Mouse (Mus musculus): ENCODE measurements at regions not wholly inside any gene's neighbourhood (a gene's known extent, or its start where the extent isn't known, plus 50 kb on each side); places are given as distances from the start of the nearest gene placed in this dataset.
A peak's percentile ranks its signal among the peaks of the same experiment; 100 is the strongest.

DNA sequence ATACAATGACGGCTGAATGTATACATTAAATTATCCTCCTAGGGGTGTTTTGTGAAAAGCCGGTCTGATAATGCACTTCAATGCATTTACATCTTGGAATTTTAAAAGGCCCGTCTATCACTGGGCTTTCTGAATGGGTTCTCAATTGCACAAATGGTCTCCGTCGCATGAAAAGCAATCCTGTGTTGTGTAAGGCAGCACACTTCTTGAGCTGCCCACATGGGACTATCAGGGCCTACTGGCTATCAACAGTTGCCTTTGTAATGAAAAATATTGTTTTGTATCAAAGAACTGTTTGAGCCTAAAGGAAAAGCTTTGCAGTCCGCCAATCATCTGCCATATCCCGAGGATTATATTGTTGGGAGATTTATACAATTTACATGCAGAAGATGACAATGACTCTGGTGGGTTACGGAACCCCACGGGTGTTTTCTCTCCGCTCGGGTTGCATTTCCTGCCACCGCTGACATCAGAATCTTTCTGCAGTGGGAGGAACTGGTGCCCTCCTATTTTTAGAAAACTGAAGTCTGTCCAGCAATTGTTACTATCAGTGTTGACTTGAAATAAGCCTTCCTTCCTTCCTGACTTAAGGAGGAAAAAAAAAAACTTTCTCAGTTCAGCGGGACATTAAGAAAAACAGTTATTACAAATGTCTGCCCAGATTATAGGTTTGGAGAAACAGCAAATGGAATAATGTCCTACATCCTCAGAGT is 118.7 kb downstream of the Tmem26 start:
- Histone ChIP-seq H3K4me2 (ENCODE audit: low read depth, low read length) (peak overlapping the region; percentile 21; the same call in 1 of the 2 replicates), H3K36me3 (ENCODE audit: control insufficient read depth, insufficient read depth, low read length) (no peaks in the 10 kb centered on the region), H3K4me3 (replicated peaks; ENCODE audit: low read length) (no peak overlapping the region), H3K27me3 (ENCODE audit: control insufficient read depth, insufficient read depth, low read length) (no peaks in the 10 kb centered on the region), H3K4me1 (ENCODE audit: control insufficient read depth, insufficient read depth, low read length) (0 out of 2 replicates have a peak, but pooled peaks cover 5% of the 10 kb centered on the region), H3K9ac (ENCODE audit: low read length) (no peak overlapping the region), H3K27ac (ENCODE audit: low read length) (peak overlapping the region; percentile 32; the same call in 1 of the 2 replicates), H3K9me3 (replicated peaks; ENCODE audit: control insufficient read depth, low read length) (no peaks in the 10 kb centered on the region)
- ATAC-seq (ENCODE audit: insufficient read depth, low FRiP score) = no peak
- WGBS = 44% methylated on average over 13 of the region's 13 CpGs

DNA sequence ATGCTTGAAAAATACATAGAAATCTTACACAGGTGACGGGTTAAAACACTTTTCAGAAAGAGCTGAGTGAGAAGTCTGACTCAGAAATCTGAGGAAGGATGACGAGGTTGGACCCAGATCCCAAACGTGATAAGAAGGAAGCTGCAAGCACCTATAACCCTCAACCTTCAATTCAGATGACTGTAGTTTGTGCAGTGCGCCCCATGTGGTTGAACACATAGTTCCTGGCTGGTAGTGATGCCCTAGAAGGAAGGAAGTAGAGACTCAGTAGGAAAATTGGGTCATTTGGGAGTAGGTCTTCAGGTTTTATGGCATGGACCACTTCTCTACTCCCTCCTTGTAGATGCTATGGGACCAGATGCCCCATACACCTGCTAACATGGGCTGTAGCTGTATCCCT is 120.6 kb downstream of the Tmem26 start:
- Histone ChIP-seq H3K9me3 (replicated peaks; ENCODE audit: control insufficient read depth, low read length) (no peaks in the 10 kb centered on the region), H3K4me3 (replicated peaks; ENCODE audit: low read length) (no peak overlapping the region), H3K36me3 (ENCODE audit: control insufficient read depth, insufficient read depth, low read length) (no peaks in the 10 kb centered on the region), H3K9ac (ENCODE audit: low read length) (no peak overlapping the region), H3K27ac (ENCODE audit: low read length) (no peak overlapping the region), H3K27me3 (ENCODE audit: control insufficient read depth, insufficient read depth, low read length) (no peaks in the 10 kb centered on the region), H3K4me2 (ENCODE audit: low read depth, low read length) (no peak overlapping the region), H3K4me1 (ENCODE audit: control insufficient read depth, insufficient read depth, low read length) (0 out of 2 replicates have a peak, but pooled peaks cover 5% of the 10 kb centered on the region)
- 74% methylated on average over 4 of the region's 4 CpGs for WGBS
- ATAC-seq (ENCODE audit: insufficient read depth, low FRiP score) = no peak

DNA sequence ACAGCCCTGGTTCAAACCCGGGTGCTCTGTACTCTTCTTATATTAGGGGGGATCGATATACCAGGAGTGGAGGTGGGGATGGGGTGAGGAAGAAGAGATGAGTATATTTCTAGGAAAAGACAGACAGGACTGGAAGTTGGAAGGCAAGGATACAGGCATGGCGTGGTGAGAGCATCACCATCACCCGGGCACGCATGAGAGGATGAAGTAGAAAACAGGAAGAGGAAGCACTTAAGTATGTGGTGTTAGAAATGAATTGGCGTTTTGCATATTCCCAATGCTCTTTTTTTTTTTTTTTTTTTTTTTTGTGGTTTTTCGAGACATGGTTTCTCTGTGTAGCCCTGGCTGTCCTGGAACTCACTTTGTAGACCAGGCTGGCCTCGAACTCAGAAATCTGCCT is 121.2 kb downstream of the Tmem26 start:
- WGBS = 89% methylated on average over 8 of the region's 8 CpGs
- no peaks in the 10 kb centered on the region for H3K27me3 ChIP-seq (ENCODE audit: control insufficient read depth, insufficient read depth, low read length)
- H3K27ac ChIP-seq (ENCODE audit: low read length) = no peak overlapping the region
- 0 out of 2 replicates have a peak, but pooled peaks cover 5% of the 10 kb centered on the region for H3K4me1 ChIP-seq (ENCODE audit: control insufficient read depth, insufficient read depth, low read length)
- H3K9me3 ChIP-seq (replicated peaks; ENCODE audit: control insufficient read depth, low read length) = no peaks in the 10 kb centered on the region
- no peak overlapping the region for H3K4me3 ChIP-seq (replicated peaks; ENCODE audit: low read length)
- no peak overlapping the region for H3K4me2 ChIP-seq (ENCODE audit: low read depth, low read length)
- H3K9ac ChIP-seq (ENCODE audit: low read length) = no peak overlapping the region
- H3K36me3 ChIP-seq (ENCODE audit: control insufficient read depth, insufficient read depth, low read length) = no peaks in the 10 kb centered on the region
- ATAC-seq (ENCODE audit: insufficient read depth, low FRiP score) = no peak

DNA sequence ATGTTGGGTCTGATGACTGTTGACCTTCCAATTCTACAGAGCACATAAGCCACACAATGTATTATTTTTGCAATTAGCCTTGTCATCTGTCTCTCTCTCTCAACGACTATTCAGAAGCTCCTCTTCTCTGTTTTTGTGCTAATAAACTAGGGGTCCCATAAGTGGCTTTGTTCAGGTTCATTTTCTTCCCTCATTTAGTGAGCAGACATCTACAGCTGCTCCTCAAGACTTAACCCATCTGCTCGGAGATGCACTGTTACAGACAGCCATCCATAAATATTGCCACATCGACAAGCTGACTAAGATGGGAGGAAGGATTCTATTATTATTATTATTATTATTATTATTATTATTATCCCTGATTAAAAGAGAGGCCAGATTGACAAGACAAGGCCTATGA is 127.7 kb downstream of the Tmem26 start:
- H3K36me3 ChIP-seq (ENCODE audit: control insufficient read depth, insufficient read depth, low read length) = no peaks in the 10 kb centered on the region
- H3K4me1 ChIP-seq (ENCODE audit: control insufficient read depth, insufficient read depth, low read length) = no peaks in the 10 kb centered on the region
- H3K9me3 ChIP-seq (replicated peaks; ENCODE audit: control insufficient read depth, low read length) = no peaks in the 10 kb centered on the region
- WGBS = 76% methylated on average over 3 of the region's 3 CpGs
- H3K4me2 ChIP-seq (ENCODE audit: low read depth, low read length) = no peak overlapping the region
- ATAC-seq (ENCODE audit: insufficient read depth, low FRiP score) = no peak
- H3K27ac ChIP-seq (ENCODE audit: low read length) = no peak overlapping the region
- H3K4me3 ChIP-seq (replicated peaks; ENCODE audit: low read length) = no peak overlapping the region
- no peaks in the 10 kb centered on the region for H3K27me3 ChIP-seq (ENCODE audit: control insufficient read depth, insufficient read depth, low read length)
- no peak overlapping the region for H3K9ac ChIP-seq (ENCODE audit: low read length)

DNA sequence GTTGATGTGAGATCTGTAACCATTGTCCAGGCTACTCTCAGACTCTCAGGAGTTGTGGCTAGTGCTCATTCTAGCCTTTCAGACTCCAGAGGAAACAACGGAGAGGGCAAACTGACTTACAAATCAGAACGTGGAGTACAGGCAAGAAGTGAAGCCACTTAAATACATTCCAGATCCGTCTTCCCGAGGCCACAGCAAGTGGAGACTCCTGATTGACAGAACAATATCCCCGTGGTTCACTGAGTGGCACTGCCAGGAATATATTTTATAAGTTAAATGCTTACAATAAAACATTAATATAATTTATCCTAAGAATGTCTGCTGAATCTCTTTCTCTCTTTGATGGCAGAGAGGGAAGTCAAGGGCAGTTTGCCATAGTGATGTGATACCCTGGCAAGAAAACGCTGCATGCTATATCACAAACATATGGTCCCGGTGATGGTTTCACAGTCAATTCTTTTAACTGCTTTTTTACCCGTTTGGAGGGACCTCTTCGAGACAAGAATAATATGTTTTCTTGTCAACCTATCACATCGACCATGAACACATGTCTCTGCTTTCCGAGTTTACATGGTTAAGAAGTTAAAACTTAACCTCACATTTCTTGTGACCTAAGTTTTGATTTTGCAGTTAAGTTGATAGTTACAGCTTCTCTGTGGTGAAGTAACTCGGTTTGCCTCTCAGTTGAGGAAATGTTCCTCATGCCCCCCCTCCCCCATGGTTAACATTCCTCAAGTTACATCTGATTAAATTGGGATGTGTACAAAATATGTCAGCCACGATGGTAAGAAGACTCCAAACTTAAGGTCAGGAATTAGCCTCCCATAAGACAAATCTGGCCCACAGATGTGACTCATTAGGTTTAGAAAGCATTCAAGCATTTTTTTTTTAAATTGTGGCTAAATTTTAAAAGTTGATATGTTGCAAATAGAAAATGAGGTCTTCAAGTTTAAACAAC is 132.8 kb downstream of the Tmem26 start:
- no peak overlapping the region for H3K4me3 ChIP-seq (replicated peaks; ENCODE audit: low read length)
- no peak overlapping the region for H3K9ac ChIP-seq (ENCODE audit: low read length)
- H3K4me2 ChIP-seq (ENCODE audit: low read depth, low read length) = no peak overlapping the region
- H3K27ac ChIP-seq (ENCODE audit: low read length) = no peak overlapping the region
- H3K36me3 ChIP-seq (ENCODE audit: control insufficient read depth, insufficient read depth, low read length) = no peaks in the 10 kb centered on the region
- ATAC-seq (ENCODE audit: insufficient read depth, low FRiP score) = no peak
- no peaks in the 10 kb centered on the region for H3K9me3 ChIP-seq (replicated peaks; ENCODE audit: control insufficient read depth, low read length)
- H3K27me3 ChIP-seq (ENCODE audit: control insufficient read depth, insufficient read depth, low read length) = no peaks in the 10 kb centered on the region
- WGBS = 55% methylated on average over 13 of the region's 13 CpGs
- H3K4me1 ChIP-seq (ENCODE audit: control insufficient read depth, insufficient read depth, low read length) = no peaks in the 10 kb centered on the region

- no peaks in the 10 kb centered on the region for H3K36me3 ChIP-seq (ENCODE audit: control insufficient read depth, insufficient read depth, low read length)
- 48% methylated on average over 8 of the region's 8 CpGs for WGBS
Observed at GRCm38 (mm10) chr10:68864606-68865378, 141.3 kb downstream of the Tmem26 start.

DNA sequence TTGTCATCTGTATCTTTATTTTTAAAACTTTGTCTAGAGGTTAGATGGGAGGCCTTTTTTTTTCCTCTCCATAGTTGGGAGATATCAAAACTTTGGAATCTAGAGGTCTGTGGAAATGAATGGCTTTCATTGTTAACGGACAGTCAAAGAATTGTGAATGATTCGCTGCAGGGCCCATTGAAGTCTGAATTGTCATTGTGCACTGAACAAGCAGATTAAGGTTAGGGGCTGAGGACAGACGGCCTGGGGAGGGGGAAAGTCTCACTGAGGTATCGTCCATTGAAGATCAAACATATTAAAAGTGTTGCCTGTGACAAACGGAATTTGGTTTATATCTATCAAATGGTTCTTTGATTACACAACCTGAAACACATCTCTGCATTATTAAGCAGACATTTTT is 142.3 kb downstream of the Tmem26 start:
- no peak overlapping the region for H3K4me3 ChIP-seq (replicated peaks; ENCODE audit: low read length)
- no peaks in the 10 kb centered on the region for H3K36me3 ChIP-seq (ENCODE audit: control insufficient read depth, insufficient read depth, low read length)
- H3K9me3 ChIP-seq (replicated peaks; ENCODE audit: control insufficient read depth, low read length) = no peaks in the 10 kb centered on the region
- H3K4me1 ChIP-seq (ENCODE audit: control insufficient read depth, insufficient read depth, low read length) = no peaks in the 10 kb centered on the region
- 61% methylated on average over 5 of the region's 5 CpGs for WGBS
- H3K9ac ChIP-seq (ENCODE audit: low read length) = no peak overlapping the region
- no peak overlapping the region for H3K27ac ChIP-seq (ENCODE audit: low read length)
- ATAC-seq (ENCODE audit: insufficient read depth, low FRiP score) = no peak
- H3K4me2 ChIP-seq (ENCODE audit: low read depth, low read length) = no peak overlapping the region
- no peaks in the 10 kb centered on the region for H3K27me3 ChIP-seq (ENCODE audit: control insufficient read depth, insufficient read depth, low read length)

More at GRCm38 (mm10) chr10:68864606-68865378, 141.3 kb downstream of the Tmem26 start:
- Histone ChIP-seq H3K4me3 (replicated peaks; ENCODE audit: low read length) (no peak overlapping the region), H3K4me2 (ENCODE audit: low read depth, low read length) (no peak overlapping the region), H3K9me3 (replicated peaks; ENCODE audit: control insufficient read depth, low read length) (no peaks in the 10 kb centered on the region), H3K9ac (ENCODE audit: low read length) (no peak overlapping the region), H3K27ac (ENCODE audit: low read length) (no peak overlapping the region), H3K27me3 (ENCODE audit: control insufficient read depth, insufficient read depth, low read length) (no peaks in the 10 kb centered on the region), H3K4me1 (ENCODE audit: control insufficient read depth, insufficient read depth, low read length) (no peaks in the 10 kb centered on the region)
- ATAC-seq (ENCODE audit: insufficient read depth, low FRiP score) = no peak

DNA sequence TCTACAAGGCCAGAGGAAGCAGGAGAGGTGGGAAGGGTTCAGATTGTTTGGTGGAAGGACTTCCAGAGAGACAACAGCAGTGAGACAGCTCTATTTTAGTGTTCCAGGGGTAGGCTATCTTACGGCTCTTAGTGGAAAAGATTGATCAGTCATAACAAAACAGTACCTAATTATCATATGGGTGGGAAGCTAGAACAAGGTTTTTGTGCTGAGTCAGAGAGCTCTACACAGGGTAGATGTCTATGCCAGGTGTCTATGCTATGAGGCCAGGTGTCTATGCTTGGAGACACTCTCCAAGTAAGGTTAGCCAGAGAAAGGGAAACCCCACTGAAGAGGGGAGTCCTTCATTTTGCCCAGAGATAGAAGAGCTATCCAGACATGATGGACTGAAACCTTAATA is 143.9 kb downstream of the Tmem26 start:
- H3K36me3 ChIP-seq (ENCODE audit: control insufficient read depth, insufficient read depth, low read length) = no peaks in the 10 kb centered on the region
- 92% methylated on average over 1 of the region's 1 CpGs for WGBS
- H3K27ac ChIP-seq (ENCODE audit: low read length) = no peak overlapping the region
- H3K9ac ChIP-seq (ENCODE audit: low read length) = no peak overlapping the region
- no peak overlapping the region for H3K4me2 ChIP-seq (ENCODE audit: low read depth, low read length)
- H3K27me3 ChIP-seq (ENCODE audit: control insufficient read depth, insufficient read depth, low read length) = no peaks in the 10 kb centered on the region
- H3K4me1 ChIP-seq (ENCODE audit: control insufficient read depth, insufficient read depth, low read length) = no peaks in the 10 kb centered on the region
- H3K4me3 ChIP-seq (replicated peaks; ENCODE audit: low read length) = no peak overlapping the region
- ATAC-seq (ENCODE audit: insufficient read depth, low FRiP score) = no peak
- H3K9me3 ChIP-seq (replicated peaks; ENCODE audit: control insufficient read depth, low read length) = no peaks in the 10 kb centered on the region
